In genomic region chrX:168647746-168648145, GRCm38 (mm10) we compare ENCODE assay signal across 27 mouse cellular contexts. TPM values are rescaled to one million over a fixed set of nuclear protein-coding genes. Genes with fewer than 3 reads are reported as not detected.
DNase-seq lines count a peak whose midpoint lies in the region; ATAC-seq and TF ChIP-seq lines count a peak whose summit lies in the region.
"Had no signal": no experiment of that assay in that cellular context is flagged by ENCODE, and none has a peak within 500 bp of the region (broad histone marks: within the 10 kb centered on the region; RNA-seq: fewer than 3 reads in every experiment).

No protein-coding gene starts in this region.

- H3K4me2 ChIP-seq in heart, embryonic 12.5 days: no peak overlapping the region
- H3K4me2 ChIP-seq in kidney, embryonic 14.5 days (replicated peaks; ENCODE audit: low read depth, low read length): no peak overlapping the region
- H3K4me2 ChIP-seq: forebrain, embryonic 12.5 days; heart, embryonic 15.5 days; kidney, embryonic 15.5 days; midbrain, embryonic 15.5 days had no signal

- H3K9ac ChIP-seq in heart, embryonic 12.5 days: no peak overlapping the region
- no peak overlapping the region for H3K9ac ChIP-seq in kidney, embryonic 14.5 days (ENCODE audit: low read depth, low read length)
- H3K9ac ChIP-seq: forebrain, embryonic 12.5 days; forebrain, postnatal 0 days; heart, embryonic 15.5 days; kidney, embryonic 15.5 days; liver, embryonic 14.5 days; midbrain, embryonic 15.5 days had no signal

- H3K27me3 ChIP-seq in heart, embryonic 12.5 days (replicated peaks): no peaks in the 10 kb centered on the region
- H3K27me3 ChIP-seq in kidney, adult 2 months (replicated peaks; ENCODE audit: control insufficient read depth, insufficient read depth, low read length): no peaks in the 10 kb centered on the region
- H3K27me3 ChIP-seq in kidney, embryonic 14.5 days (ENCODE audit: control insufficient read depth, insufficient read depth, low read length): no peaks in the 10 kb centered on the region
- H3K27me3 ChIP-seq: heart, embryonic 15.5 days had no signal

- no peak for ATAC-seq in heart, embryonic 12.5 days (ENCODE audit: insufficient number of reproducible peaks, low FRiP score)
- no peak for ATAC-seq in kidney, embryonic 14.5 days (ENCODE audit: low FRiP score, low TSS enrichment)
- ATAC-seq: forebrain, postnatal 0 days; hindbrain, embryonic 16.5 days; midbrain, embryonic 15.5 days had no signal

- H3K4me3 ChIP-seq in heart, embryonic 12.5 days: no peak overlapping the region
- no peak overlapping the region for H3K4me3 ChIP-seq in kidney, adult 2 months (ENCODE audit: insufficient read depth, low read depth, low read length)
- no peak overlapping the region for H3K4me3 ChIP-seq in kidney, embryonic 14.5 days (ENCODE audit: low read length)
- no peak overlapping the region for H3K4me3 ChIP-seq in macrophage (ENCODE audit: inconsistent target)
- H3K4me3 ChIP-seq: forebrain, embryonic 12.5 days; heart, embryonic 15.5 days; kidney, embryonic 15.5 days; midbrain, embryonic 10.5 days; midbrain, embryonic 15.5 days had no signal

- H3K36me3 ChIP-seq in heart, embryonic 12.5 days: peaks cover 21% of the 10 kb centered on the region
- peaks cover 2% of the 10 kb centered on the region for H3K36me3 ChIP-seq in kidney, adult 2 months (ENCODE audit: control insufficient read depth, insufficient read depth, low read length)
- peaks cover 7% of the 10 kb centered on the region; the same call in 1 of the 2 replicates for H3K36me3 ChIP-seq in kidney, embryonic 14.5 days (ENCODE audit: control insufficient read depth, insufficient read depth, low read length)
- H3K36me3 ChIP-seq in macrophage (ENCODE audit: inconsistent target): no peaks in the 10 kb centered on the region
- H3K36me3 ChIP-seq: forebrain, embryonic 12.5 days; midbrain, embryonic 15.5 days had no signal

- DNase-seq in gastrocnemius, adult 18-20 months (ENCODE audit: low spot score): peak; percentile 55
- no peak for DNase-seq in gastrocnemius, postnatal 4 days (ENCODE audit: low spot score in 2 of 2)
- DNase-seq in heart, adult 18-20 months: peak; percentile 28 to 52
- DNase-seq in kidney, adult 2 months: peak; percentile 42
- no peak for DNase-seq in cerebellum, postnatal 25 days
- DNase-seq: adrenal gland, postnatal 14 days; cerebellum, adult 18-20 months; cerebellum, postnatal 10 days; forebrain, postnatal 0 days; liver; lung, adult 2 months; lung, postnatal 10 days; right cerebral cortex, postnatal 25 days; spleen, adult 18-20 months; thymus, adult 18-20 months; thymus, postnatal 25 days had no signal

- TF ChIP-seq CTCF in kidney, adult 2 months (conservative IDR thresholded peaks at IDR 0.05; ENCODE audit: insufficient read depth, insufficient read length, low read depth, low read length): no peak

- H3K79me2 ChIP-seq in macrophage (ENCODE audit: inconsistent target): no peaks in the 10 kb centered on the region

- H3K9me3 ChIP-seq in heart, embryonic 12.5 days (replicated peaks): no peaks in the 10 kb centered on the region
- no peaks in the 10 kb centered on the region for H3K9me3 ChIP-seq in kidney, embryonic 14.5 days (ENCODE audit: control insufficient read depth, low read length)
- H3K9me3 ChIP-seq: forebrain, embryonic 12.5 days; heart, embryonic 15.5 days; kidney, embryonic 15.5 days; midbrain, embryonic 10.5 days; midbrain, embryonic 15.5 days had no signal

- no peak overlapping the region for H3K27ac ChIP-seq in heart, embryonic 12.5 days (ENCODE audit: poor library complexity, severe bottlenecking)
- H3K27ac ChIP-seq in kidney, adult 2 months (ENCODE audit: insufficient read depth, low read depth, low read length): no peak overlapping the region
- no peak overlapping the region for H3K27ac ChIP-seq in kidney, embryonic 14.5 days (ENCODE audit: low read depth, low read length)
- peak overlapping the region; percentile 53 for H3K27ac ChIP-seq in macrophage
- H3K27ac ChIP-seq: forebrain, embryonic 12.5 days; heart, embryonic 15.5 days; kidney, embryonic 15.5 days; liver, embryonic 14.5 days; midbrain, embryonic 10.5 days; midbrain, embryonic 15.5 days; stomach, postnatal 0 days had no signal

- H3K4me1 ChIP-seq in heart, embryonic 12.5 days (replicated peaks): no peaks in the 10 kb centered on the region
- no peaks in the 10 kb centered on the region for H3K4me1 ChIP-seq in kidney, adult 2 months (ENCODE audit: control insufficient read depth, insufficient read depth, low read length)
- H3K4me1 ChIP-seq in kidney, embryonic 14.5 days (ENCODE audit: control insufficient read depth, insufficient read depth, low read length): no peaks in the 10 kb centered on the region
- H3K4me1 ChIP-seq: forebrain, embryonic 12.5 days; heart, embryonic 15.5 days; kidney, embryonic 15.5 days; midbrain, embryonic 10.5 days; midbrain, embryonic 15.5 days had no signal

- 56% methylated on average over 3 of the region's 3 CpGs for WGBS in heart, embryonic 12.5 days
- WGBS in kidney, adult 2 months: 44% methylated on average over 3 of the region's 3 CpGs
- 62% methylated on average over 3 of the region's 3 CpGs for WGBS in kidney, embryonic 14.5 days
- WGBS in macrophage (ENCODE audit: missing documents): 59% methylated on average over 3 of the region's 3 CpGs

- no peak for TF ChIP-seq POLR2A in kidney, adult 2 months (IDR thresholded peaks at IDR 0.05; ENCODE audit: low read depth, low read length)

RNA-seq across cellular contexts. Expression of gene Msl3, which starts 26.0 kb away (rescaled TPM):
- 10 to 100 TPM; 36.0 to 42.6 TPM for total RNA-seq in gastrocnemius, adult 18-20 months (2021)
- total RNA-seq in gastrocnemius, postnatal 4 days (2021): 10 to 100 TPM; 39.9 to 41.0 TPM
- total RNA-seq in heart, adult 18-20 months (2021): 10 to 100 TPM; 45.7 to 51.7 TPM
- 38.8 and 39.2 TPM in 2 replicates for polyA plus RNA-seq in heart, embryonic 12.5 days (2016; fragmentation: Nextera tagmentation; extraction: Ambion mirVana)
- polyA plus RNA-seq in kidney, adult 2 months (2012; rRNA removed): 18.3 and 20.0 TPM in 2 replicates
- polyA plus RNA-seq in kidney, embryonic 14.5 days (2014; fragmentation: Nextera tagmentation; extraction: Ambion mirVana): 32.6 and 41.6 TPM in 2 replicates
- 10 to 100 TPM in 21 of 26 experiments, 1 to 10 TPM in 5; 4.7 to 47.3 (median 16.2) TPM for total RNA-seq in macrophage (2018; cell fraction: chromatin; rRNA removed)
- 10 to 100 TPM; 24.0 to 52.2 (median 30.5) TPM for total RNA-seq in macrophage (2018; cell fraction: cytosol; rRNA removed)
- total RNA-seq in macrophage (2018; cell fraction: nucleus; rRNA removed): 10 to 100 TPM in 25 of 26 experiments, 1 to 10 TPM in 1; 9.4 to 49.3 (median 18.2) TPM
- polyA plus RNA-seq in macrophage (2018): 33.2 to 58.9 TPM (median 40.6 TPM) in 3 replicates

Comparison
In these comparisons a context has a peak if more than half of its experiments do, and no peak if none do; other contexts are left out.
1. DNase-seq: peak in gastrocnemius, adult 18-20 months (single experiment), heart, adult 18-20 months (2 of 2) and kidney, adult 2 months (single experiment); none in gastrocnemius, postnatal 4 days (0 of 2) and cerebellum, postnatal 25 days (0 of 2).